Mouse (Mus musculus) cortical plate, adult 2 months (tissue): ENCODE results near the gene Lsamp.

ENCODE experiments used
- CTCF ChIP-seq: fragments of 200-500 bp; IDR thresholded peaks from 2 replicates; pipeline ENCODE4 v1.5.1; 2011; ENCODE audit warnings: mild to moderate bottlenecking, control low read depth, low read length; ENCODE audit not compliant: insufficient read depth; ENCODE audit errors: extremely low read depth
- POLR2A ChIP-seq: fragments of 200-500 bp; IDR thresholded peaks from 2 replicates; pipeline ENCODE4 v1.6.1; 2011; ENCODE audit warnings: mild to moderate bottlenecking, low read length, control low read depth; ENCODE audit not compliant: insufficient read depth; ENCODE audit errors: extremely low read depth

DNA sequence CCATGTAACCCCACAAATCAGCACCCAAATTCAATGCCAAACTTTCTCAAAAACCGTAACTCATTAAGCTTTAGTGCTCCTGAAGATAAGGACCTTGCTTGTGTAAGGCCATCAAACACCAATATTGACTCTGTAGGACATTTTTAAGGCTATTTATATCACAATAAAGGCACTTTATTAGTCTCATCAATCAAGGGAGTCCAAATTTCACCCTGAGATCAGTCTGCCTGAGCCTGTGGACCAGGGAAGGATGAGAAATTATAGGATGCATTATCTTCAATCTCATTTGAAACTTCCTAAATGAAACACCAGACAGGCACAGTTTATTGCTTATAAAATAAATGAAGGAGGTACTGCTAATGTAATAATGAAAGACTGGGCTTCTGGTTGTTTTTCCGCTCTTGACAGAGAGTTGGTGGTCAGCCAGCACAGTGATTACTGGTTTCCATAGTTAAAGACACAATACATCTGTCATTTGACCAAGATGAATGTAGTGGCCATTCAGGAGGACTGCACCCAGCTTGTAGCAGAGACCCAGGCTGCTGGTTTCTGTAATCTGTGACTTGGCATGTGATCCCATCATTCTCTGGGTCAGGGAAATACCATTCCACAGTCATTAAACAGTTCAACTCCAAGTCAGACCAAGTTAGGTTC, 1855.7 kb downstream of the Lsamp start:
- TF ChIP-seq CTCF (no peak), POLR2A (no peak)
